Mouse (Mus musculus): ENCODE data around the gene 4930432K21Rik. TPM values are rescaled to one million over a fixed set of nuclear protein-coding genes. Genes with fewer than 3 reads are reported as not detected.

4930432K21Rik gene
- polyA plus RNA-seq (2014; fragmentation: Nextera tagmentation; extraction: Ambion mirVana) = 1.3 and 1.6 TPM in 2 replicates

- peak; percentile 94 for ATAC-seq (ENCODE audit: low read depth)
- H3K4me1 ChIP-seq (ENCODE audit: control insufficient read depth, insufficient read depth, low read length) = peaks cover 13% of the 10 kb centered on the region
- peak within 1 kb of the TSS; percentile 81 for H3K4me2 ChIP-seq (ENCODE audit: low read depth, low read length)
- peak within 1 kb of the TSS; percentile 57; the same call in 1 of the 2 replicates for H3K27ac ChIP-seq (ENCODE audit: low read depth, low read length)
- peaks cover 19% of the 10 kb centered on the region for H3K36me3 ChIP-seq (ENCODE audit: control insufficient read depth, insufficient read depth, low read length)
- peak within 1 kb of the TSS; percentile 77 for H3K9ac ChIP-seq (replicated peaks; ENCODE audit: low read depth, low read length)
- H3K27me3 ChIP-seq (ENCODE audit: control insufficient read depth, insufficient read depth, low read length) = no peaks in the 10 kb centered on the region
- 18% methylated on average over 47 of the region's 49 CpGs for WGBS
- H3K4me3 ChIP-seq (ENCODE audit: low read depth, low read length) = peak within 1 kb of the TSS; percentile 69
- H3K9me3 ChIP-seq (ENCODE audit: control insufficient read depth, low read length) = no peaks in the 10 kb centered on the region
Measured at GRCm38 (mm10) chr8:84147769-84148530, at the start of gene 4930432K21Rik, which contains the start of gene Cc2d1a. Gene 4930432K21Rik (plus strand): TSS chr8:84148025. Gene Cc2d1a (minus strand): TSS chr8:84147936.

DNA sequence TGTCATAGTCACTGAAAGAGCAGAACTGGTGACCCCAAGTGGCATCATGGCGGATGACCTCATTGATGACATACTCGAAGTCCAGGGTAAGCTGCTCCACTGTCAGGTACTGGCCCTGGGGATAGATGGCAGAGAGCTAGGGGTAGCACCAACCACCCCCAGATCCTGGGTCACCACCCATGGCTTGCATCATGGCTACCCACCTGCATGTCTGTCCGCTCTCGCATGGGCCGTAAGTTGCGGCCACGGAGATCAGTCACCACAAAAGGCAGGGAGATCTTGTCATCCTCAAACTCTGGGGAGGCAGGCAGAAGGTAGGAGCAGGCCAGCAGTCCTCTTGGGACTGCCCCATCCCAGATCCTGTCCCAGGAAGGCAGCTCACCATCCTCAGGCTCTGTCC, 49.4 kb upstream of the 4930432K21Rik start:
- WGBS = 97% methylated on average over 7 of the region's 7 CpGs
- no peak overlapping the region for H3K4me2 ChIP-seq (ENCODE audit: low read depth, low read length)
- H3K27ac ChIP-seq (ENCODE audit: low read depth, low read length) = no peak overlapping the region
- no peaks in the 10 kb centered on the region for H3K27me3 ChIP-seq (ENCODE audit: control insufficient read depth, insufficient read depth, low read length)
- ATAC-seq (ENCODE audit: low read depth) = no peak
- no peak overlapping the region for H3K9ac ChIP-seq (replicated peaks; ENCODE audit: low read depth, low read length)
- no peak overlapping the region for H3K4me3 ChIP-seq (ENCODE audit: low read depth, low read length)
- H3K36me3 ChIP-seq (ENCODE audit: control insufficient read depth, insufficient read depth, low read length) = peaks cover 66% of the 10 kb centered on the region
- H3K4me1 ChIP-seq (ENCODE audit: control insufficient read depth, insufficient read depth, low read length) = peaks cover 12% of the 10 kb centered on the region
- H3K9me3 ChIP-seq (ENCODE audit: control insufficient read depth, low read length) = no peaks in the 10 kb centered on the region

DNA sequence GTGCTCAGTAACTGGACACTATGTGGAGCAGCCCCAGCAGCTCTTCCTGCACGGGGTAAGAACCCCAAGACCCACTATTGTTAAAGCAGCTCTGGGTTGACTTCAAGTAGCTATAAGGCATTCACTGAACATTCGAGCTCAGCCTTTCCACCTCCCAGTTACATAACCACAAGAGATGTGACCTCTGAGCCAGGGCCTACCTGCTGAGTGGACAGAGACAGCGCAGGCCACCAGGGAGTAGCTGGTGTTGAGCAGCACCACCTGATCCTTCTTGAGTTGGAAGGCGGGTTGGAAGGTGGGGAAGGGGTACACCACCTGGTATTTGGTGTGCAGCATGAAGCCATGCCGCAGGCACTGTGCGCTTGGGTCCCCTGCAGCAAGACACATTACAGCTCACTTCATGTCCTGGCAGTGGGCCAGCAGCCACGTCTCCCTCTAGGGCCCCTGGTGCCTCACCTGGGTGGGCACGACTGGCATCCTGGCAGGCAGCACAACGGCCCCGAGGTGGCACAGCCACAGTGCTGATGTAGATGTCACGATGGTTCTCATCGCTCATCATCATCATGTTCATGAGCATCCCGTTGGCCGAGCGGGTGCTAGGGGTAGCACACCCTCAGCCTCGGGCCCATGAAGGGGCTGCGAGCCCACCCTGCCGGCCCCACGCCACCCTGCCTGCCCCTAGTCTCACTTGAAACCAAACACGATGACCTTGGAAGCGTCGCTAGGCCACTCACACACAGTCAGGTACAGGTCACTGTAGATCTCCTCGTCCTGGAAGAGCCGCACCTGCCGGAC, 46.2 kb upstream of the 4930432K21Rik start:
- no peak overlapping the region for H3K27ac ChIP-seq (ENCODE audit: low read depth, low read length)
- no peaks in the 10 kb centered on the region for H3K27me3 ChIP-seq (ENCODE audit: control insufficient read depth, insufficient read depth, low read length)
- H3K36me3 ChIP-seq (ENCODE audit: control insufficient read depth, insufficient read depth, low read length) = peaks cover 38% of the 10 kb centered on the region
- ATAC-seq (ENCODE audit: low read depth) = no peak
- peaks cover 21% of the 10 kb centered on the region for H3K4me1 ChIP-seq (ENCODE audit: control insufficient read depth, insufficient read depth, low read length)
- no peak overlapping the region for H3K4me3 ChIP-seq (ENCODE audit: low read depth, low read length)
- H3K9ac ChIP-seq (replicated peaks; ENCODE audit: low read depth, low read length) = no peak overlapping the region
- H3K4me2 ChIP-seq (ENCODE audit: low read depth, low read length) = no peak overlapping the region
- H3K9me3 ChIP-seq (ENCODE audit: control insufficient read depth, low read length) = no peaks in the 10 kb centered on the region
- WGBS = 94% methylated on average over 25 of the region's 25 CpGs

- ATAC-seq (ENCODE audit: low read depth) = no peak
- no peaks in the 10 kb centered on the region for H3K27me3 ChIP-seq (ENCODE audit: control insufficient read depth, insufficient read depth, low read length)
- 34% methylated on average over 3 of the region's 3 CpGs for WGBS
Measured at GRCm38 (mm10) chr8:84103601-84104000, 44.2 kb upstream of the 4930432K21Rik start.

DNA sequence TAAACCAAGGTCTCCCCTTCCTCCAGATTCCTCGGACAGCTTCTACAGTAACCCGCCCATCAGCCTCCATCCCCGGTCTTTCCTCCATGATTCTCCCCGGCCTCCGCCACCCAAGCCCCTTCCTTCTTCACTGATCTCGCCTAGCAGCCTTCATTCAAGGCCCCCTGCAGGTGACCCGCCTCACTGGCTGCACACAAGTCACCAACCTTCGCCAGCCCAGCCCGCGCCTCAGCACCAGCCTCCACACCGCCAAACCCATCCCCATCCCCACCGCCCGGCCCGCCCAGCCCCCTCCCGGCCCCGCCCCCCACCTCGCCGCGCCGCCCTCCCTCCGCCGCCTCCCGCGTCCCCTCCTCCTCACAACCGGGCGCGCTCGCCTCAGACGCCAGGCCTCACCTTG, 43.6 kb upstream of the 4930432K21Rik start:
- Histone ChIP-seq H3K27ac (ENCODE audit: low read depth, low read length) (peak overlapping the region; percentile 94), H3K9ac (replicated peaks; ENCODE audit: low read depth, low read length) (peak overlapping the region; percentile 72), H3K9me3 (ENCODE audit: control insufficient read depth, low read length) (no peaks in the 10 kb centered on the region), H3K4me3 (ENCODE audit: low read depth, low read length) (peak overlapping the region; percentile 60), H3K4me2 (ENCODE audit: low read depth, low read length) (peak overlapping the region; percentile 84), H3K27me3 (ENCODE audit: control insufficient read depth, insufficient read depth, low read length) (no peaks in the 10 kb centered on the region), H3K36me3 (ENCODE audit: control insufficient read depth, insufficient read depth, low read length) (peaks cover 15% of the 10 kb centered on the region), H3K4me1 (ENCODE audit: control insufficient read depth, insufficient read depth, low read length) (peaks cover 21% of the 10 kb centered on the region)
- ATAC-seq (ENCODE audit: low read depth) = peak; percentile 83
- WGBS = 3% methylated on average over 23 of the region's 29 CpGs

More at GRCm38 (mm10) chr8:84103601-84104000, 44.2 kb upstream of the 4930432K21Rik start:
- Histone ChIP-seq H3K4me1 (ENCODE audit: control insufficient read depth, insufficient read depth, low read length) (peaks cover 21% of the 10 kb centered on the region), H3K4me3 (ENCODE audit: low read depth, low read length) (peak overlapping the region; percentile 60), H3K9me3 (ENCODE audit: control insufficient read depth, low read length) (no peaks in the 10 kb centered on the region), H3K36me3 (ENCODE audit: control insufficient read depth, insufficient read depth, low read length) (peaks cover 19% of the 10 kb centered on the region), H3K27ac (ENCODE audit: low read depth, low read length) (peak overlapping the region; percentile 94), H3K9ac (replicated peaks; ENCODE audit: low read depth, low read length) (peak overlapping the region; percentile 72), H3K4me2 (ENCODE audit: low read depth, low read length) (peak overlapping the region; percentile 84)

DNA sequence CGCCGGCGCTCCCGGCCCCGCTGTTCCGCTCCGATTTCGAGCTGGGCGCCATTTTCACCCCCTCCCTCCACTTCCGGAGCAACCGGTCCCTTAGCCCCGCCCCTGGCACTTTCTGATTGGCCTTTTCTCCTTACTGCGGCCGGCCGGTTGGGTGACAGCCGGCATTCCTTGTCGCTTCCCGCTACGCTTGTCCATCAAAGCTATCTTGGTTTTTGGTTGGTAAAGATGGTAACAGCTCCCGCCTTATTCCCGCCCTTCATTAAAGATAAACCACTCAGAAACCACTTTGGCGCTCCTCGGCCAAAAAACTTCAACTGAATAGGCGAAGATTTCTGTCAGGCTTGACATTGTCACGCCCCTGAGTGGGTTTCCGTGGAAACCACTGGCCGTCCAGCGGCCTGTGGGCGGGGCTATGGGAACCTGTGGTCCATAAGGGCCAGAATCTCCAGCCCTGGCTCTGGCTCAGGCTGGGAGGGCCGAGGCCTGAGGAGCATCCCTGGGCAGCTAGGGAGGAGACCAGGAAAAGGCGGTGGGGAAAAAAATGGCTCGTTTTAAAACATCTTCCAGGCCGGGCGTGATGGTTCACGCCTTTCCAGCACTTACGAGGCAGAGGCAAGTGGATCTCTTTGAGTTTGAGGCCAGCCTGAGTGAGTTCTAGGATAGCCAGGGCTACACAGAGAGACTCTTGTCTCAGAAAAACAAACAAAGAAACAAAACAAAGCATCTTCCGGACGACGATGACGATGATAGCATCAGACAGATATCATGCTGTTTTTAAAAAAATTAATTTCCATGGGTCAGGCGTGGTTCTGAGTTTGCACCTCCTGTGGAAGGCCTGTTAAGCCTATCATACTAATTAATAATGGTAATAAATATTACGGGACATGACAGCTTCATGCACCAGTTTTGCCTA, 42.9 kb upstream of the 4930432K21Rik start, which contains the start of gene Dcaf15:
Gene Dcaf15 (minus strand): TSS at position 72 of the 913 bp plus-strand sequence.
- Histone ChIP-seq H3K36me3 (ENCODE audit: control insufficient read depth, insufficient read depth, low read length) (peaks cover 15% of the 10 kb centered on the region), H3K27me3 (ENCODE audit: control insufficient read depth, insufficient read depth, low read length) (no peaks in the 10 kb centered on the region), H3K9ac (replicated peaks; ENCODE audit: low read depth, low read length) (peak within 1 kb of the TSS; percentile 72), H3K4me3 (ENCODE audit: low read depth, low read length) (peak within 1 kb of the TSS; percentile 60), H3K4me2 (ENCODE audit: low read depth, low read length) (peak within 1 kb of the TSS; percentile 84), H3K27ac (ENCODE audit: low read depth, low read length) (peak within 1 kb of the TSS; percentile 94), H3K9me3 (ENCODE audit: control insufficient read depth, low read length) (no peaks in the 10 kb centered on the region), H3K4me1 (ENCODE audit: control insufficient read depth, insufficient read depth, low read length) (peaks cover 21% of the 10 kb centered on the region)
- WGBS = 5% methylated on average over 42 of the region's 42 CpGs
- peak; percentile 96 for ATAC-seq (ENCODE audit: low read depth)

DNA sequence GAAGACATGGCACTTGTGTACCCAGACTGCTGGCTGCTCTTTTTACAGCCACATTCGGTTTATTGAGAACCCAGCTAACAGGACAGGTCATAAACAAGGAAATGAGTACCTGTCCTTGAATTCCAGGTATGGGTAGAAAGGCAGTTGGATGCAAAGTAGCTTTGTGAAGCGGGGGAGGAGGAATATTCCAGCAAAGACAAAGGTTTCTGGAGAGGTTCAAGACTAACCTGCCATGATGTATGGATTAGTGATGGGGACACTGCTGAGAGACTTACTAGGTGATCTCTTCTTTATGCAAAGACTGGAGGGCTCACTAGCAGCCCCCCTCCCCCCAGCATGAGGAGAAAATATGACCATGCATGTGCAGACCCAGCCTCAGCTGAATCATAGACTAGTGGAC, 42.1 kb upstream of the 4930432K21Rik start:
- Histone ChIP-seq H3K36me3 (ENCODE audit: control insufficient read depth, insufficient read depth, low read length) (peaks cover 11% of the 10 kb centered on the region), H3K9ac (replicated peaks; ENCODE audit: low read depth, low read length) (no peak overlapping the region), H3K27me3 (ENCODE audit: control insufficient read depth, insufficient read depth, low read length) (no peaks in the 10 kb centered on the region), H3K4me1 (ENCODE audit: control insufficient read depth, insufficient read depth, low read length) (peaks cover 21% of the 10 kb centered on the region), H3K9me3 (ENCODE audit: control insufficient read depth, low read length) (no peaks in the 10 kb centered on the region), H3K4me3 (ENCODE audit: low read depth, low read length) (no peak overlapping the region), H3K4me2 (ENCODE audit: low read depth, low read length) (no peak overlapping the region), H3K27ac (ENCODE audit: low read depth, low read length) (peak overlapping the region; percentile 94)
- ATAC-seq (ENCODE audit: low read depth) = no peak
- WGBS = 76% methylated on average over 2 of the region's 2 CpGs

DNA sequence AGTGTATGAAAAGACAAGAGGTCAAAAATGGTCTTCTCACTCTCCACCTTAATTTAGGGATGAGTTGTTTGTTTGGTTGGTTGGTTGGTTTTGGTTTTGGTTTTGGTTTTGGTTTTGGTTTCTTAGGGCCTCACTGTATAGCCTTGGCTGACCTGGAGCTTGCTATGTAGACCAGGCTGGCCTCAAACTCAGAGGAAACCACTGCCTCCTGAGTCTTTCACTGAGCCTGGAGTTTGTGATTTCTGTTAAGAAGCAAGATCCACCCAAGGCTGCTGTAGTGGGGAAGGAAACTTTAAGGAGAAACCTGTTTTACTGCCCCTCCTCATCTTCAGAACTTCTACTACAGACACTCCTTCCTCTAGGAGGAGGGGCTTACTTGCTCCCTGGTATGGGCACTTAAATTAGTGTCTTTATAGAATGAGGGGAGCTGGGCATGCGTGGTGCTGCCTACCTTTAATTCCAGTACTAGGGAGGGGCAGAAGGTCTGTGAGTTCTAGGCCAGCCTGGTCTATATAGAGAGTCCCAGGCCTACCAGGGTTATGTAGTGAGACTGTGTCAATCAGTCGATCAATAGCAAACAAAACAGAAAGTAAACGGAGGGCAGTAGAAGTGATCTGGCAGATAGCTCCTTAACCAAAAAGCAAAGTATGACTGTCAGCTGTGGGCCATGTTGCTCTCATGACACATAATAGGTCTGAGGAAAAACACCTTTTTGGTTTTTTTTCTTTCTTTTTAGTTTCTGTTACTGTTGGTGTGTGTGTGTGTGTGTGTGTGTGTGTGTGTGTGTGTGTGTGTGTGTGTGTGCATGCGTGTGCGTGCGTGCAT, 41.4 kb upstream of the 4930432K21Rik start:
- no peak overlapping the region for H3K4me2 ChIP-seq (ENCODE audit: low read depth, low read length)
- 0 out of 2 replicates have a peak overlapping the region, but pooled peaks have one; percentile 22 for H3K27ac ChIP-seq (ENCODE audit: low read depth, low read length)
- no peaks in the 10 kb centered on the region for H3K9me3 ChIP-seq (ENCODE audit: control insufficient read depth, low read length)
- no peak overlapping the region for H3K4me3 ChIP-seq (ENCODE audit: low read depth, low read length)
- 89% methylated on average over 5 of the region's 6 CpGs for WGBS
- peaks cover 9% of the 10 kb centered on the region for H3K36me3 ChIP-seq (ENCODE audit: control insufficient read depth, insufficient read depth, low read length)
- H3K4me1 ChIP-seq (ENCODE audit: control insufficient read depth, insufficient read depth, low read length) = peaks cover 21% of the 10 kb centered on the region
- H3K9ac ChIP-seq (replicated peaks; ENCODE audit: low read depth, low read length) = no peak overlapping the region
- H3K27me3 ChIP-seq (ENCODE audit: control insufficient read depth, insufficient read depth, low read length) = no peaks in the 10 kb centered on the region
- ATAC-seq (ENCODE audit: low read depth) = no peak

Data from neural tube, embryonic 14.5 days (tissue).